Mouse (Mus musculus) spleen, adult 2 months (tissue): ENCODE results near the gene Rhoh.

Experiments used
- CTCF ChIP-seq: fragments of 200-500 bp; IDR thresholded peaks from 2 replicates; pipeline ENCODE4 v1.5.1; 2011; ENCODE audit warnings: mild to moderate bottlenecking, inconsistent platforms; ENCODE audit not compliant: insufficient read depth, insufficient read length, insufficient replicate concordance; ENCODE audit errors: extremely low read depth
- POLR2A ChIP-seq: fragments of 200-500 bp; IDR thresholded peaks from 2 replicates; pipeline ENCODE4 v1.6.1; 2011; ENCODE audit warnings: low read depth, low read length, inconsistent platforms

GRCm38 (mm10) chr5:65882476-65883205, 21.6 kb downstream of the Rhoh start:
- no peak for TF ChIP-seq CTCF
- TF ChIP-seq POLR2A: no peak
